Mouse (Mus musculus): ENCODE measurements around the gene Gm498.

DNA sequence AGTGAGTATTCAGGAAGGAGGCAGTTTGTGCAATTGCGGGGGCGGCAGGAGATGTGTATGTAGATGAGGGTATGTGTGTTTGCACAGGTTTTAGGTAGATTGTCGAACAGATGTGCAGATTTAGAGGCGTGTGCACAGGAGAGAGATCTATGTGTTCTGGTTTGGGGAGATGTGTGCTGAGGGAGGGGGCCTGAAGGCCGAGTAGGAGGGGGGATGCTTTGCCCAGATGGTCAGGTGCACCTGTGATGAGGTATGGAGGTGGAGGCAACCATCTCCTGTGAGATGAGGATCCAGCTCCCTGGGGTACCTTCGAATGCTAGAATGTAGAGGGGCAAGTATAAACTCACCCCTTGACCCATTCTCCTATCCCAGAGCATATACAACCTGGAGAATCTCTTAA, 36.2 kb upstream of the Gm498 start:
- TF ChIP-seq CTCF (IDR thresholded peaks at IDR 0.05; ENCODE audit: low read depth) (no peak), EP300 (IDR thresholded peaks at IDR 0.05; ENCODE audit: low read depth) (no peak)
